Mouse (Mus musculus): ENCODE data around the gene Alpi.

DNA sequence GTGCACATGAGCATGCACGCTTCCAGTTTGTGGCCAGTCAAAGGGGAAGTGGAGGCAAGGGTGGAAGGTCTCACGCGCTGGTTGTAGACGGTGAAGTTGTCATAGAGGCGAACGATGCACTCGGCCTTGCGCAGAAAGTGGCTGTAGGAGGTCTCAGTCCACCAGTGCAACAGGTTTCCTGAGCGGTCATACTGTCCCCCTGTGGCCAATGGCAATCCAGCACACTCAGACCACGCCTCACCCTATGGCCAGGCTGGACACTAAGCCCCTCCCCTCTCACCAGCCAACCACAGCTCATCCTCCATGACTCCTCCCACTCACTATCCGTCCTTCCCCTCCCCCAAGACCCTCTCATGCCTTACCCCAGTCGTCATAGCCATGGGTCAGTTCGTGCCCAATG is 48.0 kb upstream of the Alpi start:
- TF ChIP-seq CTCF (IDR thresholded peaks at IDR 0.05; ENCODE audit: low read depth), result no peak
- TF ChIP-seq EP300 (IDR thresholded peaks at IDR 0.05; ENCODE audit: low read depth), result no peak
